Mouse (Mus musculus) heart, adult 2 months (tissue): Measurements from ENCODE around the gene Clec4n. TPM values are rescaled to one million over a fixed set of nuclear protein-coding genes. Genes with fewer than 3 reads are reported as not detected.
"Not testable (repeated sequence)": the region's sequence is repeated elsewhere in the genome, so short reads cannot be mapped to it uniquely, and the experiment has no call there.

Source experiments
- DNase-seq, 2 experiments: peaks; one replicate each; pipeline ENCODE4 v3.0.0; 2021
- H3K27ac ChIP-seq: fragments of 200-600 bp; 2 replicates; pipeline ENCODE4 v1.8.1; 2022
- H3K27me3 ChIP-seq: fragments of 200-500 bp; 2 replicates; pipeline ENCODE4 v1.6.1; 2012; ENCODE audit warnings: mild to moderate bottlenecking, low read length, inconsistent platforms, mixed read lengths; ENCODE audit not compliant: control insufficient read depth, insufficient read depth
- H3K36me3 ChIP-seq: fragments of 200-500 bp; 2 replicates; pipeline ENCODE4 v1.6.1; 2012; ENCODE audit warnings: low read length, inconsistent platforms; ENCODE audit not compliant: control insufficient read depth, insufficient read depth
- H3K4me1 ChIP-seq: fragments of 200-500 bp; 2 replicates; pipeline ENCODE4 v1.6.1; 2011; ENCODE audit warnings: low read length; ENCODE audit not compliant: control insufficient read depth, insufficient read depth
- H3K4me3 ChIP-seq: fragments of 200-600 bp; 2 replicates; pipeline ENCODE4 v1.8.1; 2022
- H3K79me2 ChIP-seq: fragments of 200-500 bp; replicated peaks from 2 replicates; pipeline ENCODE4 v1.6.1; 2012; ENCODE audit warnings: mild to moderate bottlenecking, inconsistent platforms, low read length, moderate library complexity, mixed read lengths; ENCODE audit not compliant: control insufficient read depth, insufficient read depth
- H3K9ac ChIP-seq: fragments of 200-500 bp; 2 replicates; pipeline ENCODE4 v1.6.1; 2012; ENCODE audit warnings: low read depth, mild to moderate bottlenecking, control low read depth, inconsistent platforms, low read length, mixed read lengths
- CTCF ChIP-seq: fragments of 200-600 bp; IDR thresholded peaks from 2 replicates; pipeline ENCODE4 v1.8.1; 2022; ENCODE audit warnings: antibody characterized with exemption, mild to moderate bottlenecking, moderate library complexity
- EP300 ChIP-seq: fragments of 200-500 bp; IDR thresholded peaks from 2 replicates; pipeline ENCODE4 v1.6.1; 2011; ENCODE audit warnings: low read depth, low read length, control low read depth; ENCODE audit not compliant: insufficient read depth
- POLR2A ChIP-seq: fragments of 200-500 bp; IDR thresholded peaks from 2 replicates; pipeline ENCODE4 v1.6.1; 2011; ENCODE audit warnings: mild to moderate bottlenecking, low read depth, low read length, control low read depth; ENCODE audit not compliant: insufficient read depth
- WGBS: fragments of 180-500 bp; shearing (Covaris S2); methylation state at CpG from one replicate; pipeline ENCODE4 v1.1.7; 2018; 5-methylcytosine and 5-hydroxymethylcytosine counted together
- intact Hi-C: fragments of 180-260 bp; cut with DNase I; formaldehyde crosslinking; loops from one replicate; pipeline ENCODE4 v1.15.1; 2025
- polyA plus RNA-seq: library from polyadenylated mRNA; depleted of rRNA; stranded (reverse); fragments of >200 nt; gene quantifications from 2 replicates; pipeline ENCODE4 v1.2.3, GENCODE M21; 2012; rRNA removed
- total RNA-seq, 2 experiments: library from RNA; stranded (reverse); gene quantifications; 2 replicates each; pipeline ENCODE4 v1.2.3; 2021

The Clec4n gene
- total and polyA plus RNA-seq, 3 experiments = 0.76 to 1.3 (median 0.89) TPM

GRCm38 (mm10) chr6:123286311-123286710 is 56.7 kb downstream of the Clec4n start:
- no peaks in the 10 kb centered on the region for H3K79me2 ChIP-seq
- WGBS = 67% methylated on average over 2 of the region's 2 CpGs
- TF ChIP-seq POLR2A (no peak), CTCF (no peak), EP300 (no peak)
- H3K27ac ChIP-seq = no peak overlapping the region
- intact Hi-C loops = no loop called here
- H3K4me3 ChIP-seq = no peak overlapping the region
- no peaks in the 10 kb centered on the region for H3K27me3 ChIP-seq
- H3K4me1 ChIP-seq = no peaks in the 10 kb centered on the region
- no peaks in the 10 kb centered on the region for H3K36me3 ChIP-seq
- no peak for DNase-seq
- H3K9ac ChIP-seq = no peak overlapping the region

- no peak for TF ChIP-seq POLR2A
- no peak for TF ChIP-seq CTCF
- TF ChIP-seq EP300 = no peak
- Histone ChIP-seq H3K27ac (no peak overlapping the region), H3K9ac (no peak overlapping the region), H3K4me3 (no peak overlapping the region), H3K79me2 (no peaks in the 10 kb centered on the region), H3K4me1 (no peaks in the 10 kb centered on the region), H3K36me3 (no peaks in the 10 kb centered on the region), H3K27me3 (no peaks in the 10 kb centered on the region)
- DNase-seq = no peak
- 51% methylated on average over 10 of the region's 10 CpGs for WGBS
- intact Hi-C loops = no loop called here
Observed at GRCm38 (mm10) chr6:123288931-123289330, 59.3 kb downstream of the Clec4n start.

GRCm38 (mm10) chr6:123289753-123290152 is 60.1 kb downstream of the Clec4n start, which contains the start of gene Clec4e:
Gene Clec4e, minus strand, starts transcription at chr6:123289870.
- WGBS = 50% methylated on average over 4 of the region's 4 CpGs
- H3K4me3 ChIP-seq = no peak within 1 kb of the TSS
- H3K36me3 ChIP-seq = no peaks in the 10 kb centered on the region
- no peak within 1 kb of the TSS for H3K9ac ChIP-seq
- TF ChIP-seq EP300 = no peak
- TF ChIP-seq POLR2A = no peak
- TF ChIP-seq CTCF = no peak
- no peak within 1 kb of the TSS for H3K27ac ChIP-seq
- H3K27me3 ChIP-seq = no peaks in the 10 kb centered on the region
- no peak for DNase-seq
- no peaks in the 10 kb centered on the region for H3K4me1 ChIP-seq
- H3K79me2 ChIP-seq = no peaks in the 10 kb centered on the region
- intact Hi-C loops = no loop called here

- no peak overlapping the region for H3K4me3 ChIP-seq
- no peaks in the 10 kb centered on the region for H3K27me3 ChIP-seq
- H3K27ac ChIP-seq = no peak overlapping the region
- no peaks in the 10 kb centered on the region for H3K4me1 ChIP-seq
- TF ChIP-seq CTCF (no peak), POLR2A (no peak), EP300 (no peak)
- H3K36me3 ChIP-seq = no peaks in the 10 kb centered on the region
- H3K79me2 ChIP-seq = no peaks in the 10 kb centered on the region
- WGBS = 82% methylated on average over 1 of the region's 1 CpGs
- intact Hi-C loops = no loop called here
- DNase-seq = no peak
- H3K9ac ChIP-seq = no peak overlapping the region
Observed at GRCm38 (mm10) chr6:123292751-123293400, 63.2 kb downstream of the Clec4n start.

GRCm38 (mm10) chr6:123293509-123293908 is 63.9 kb downstream of the Clec4n start:
- 81% methylated on average over 11 of the region's 11 CpGs for WGBS
- not testable (repeated sequence) for DNase-seq

More at GRCm38 (mm10) chr6:123293509-123293908, 63.9 kb downstream of the Clec4n start:
- intact Hi-C loops, H3K27ac ChIP-seq, H3K4me1 ChIP-seq, H3K36me3 ChIP-seq, H3K27me3 ChIP-seq, H3K4me3 ChIP-seq, H3K79me2 ChIP-seq, H3K9ac ChIP-seq: not testable (repeated sequence)

Other genes with a start within 250 kb of the Clec4n start
- not detected for gene Clec4a4, start 239.5 kb upstream of the Clec4n start, total RNA-seq
- gene Clec4a4, start 239.5 kb upstream of the Clec4n start, polyA plus RNA-seq = not detected in 2 replicates
- gene Clec4b1, start 179.9 kb upstream of the Clec4n start, total RNA-seq = under 1 TPM in 1 of 2 experiments, not detected in 1; 0.42 TPM
- 0.82 and 1.4 TPM in 2 replicates for gene Clec4b1, start 179.9 kb upstream of the Clec4n start, polyA plus RNA-seq
- 1 to 10 TPM; 1.6 to 2.0 TPM for gene Clec4a2, start 123.4 kb upstream of the Clec4n start, total RNA-seq
- 1.5 TPM in 2 replicates for gene Clec4a2, start 123.4 kb upstream of the Clec4n start, polyA plus RNA-seq
- gene Clec4b2, start 57.0 kb upstream of the Clec4n start, total RNA-seq = not detected
- gene Clec4b2, start 57.0 kb upstream of the Clec4n start, polyA plus RNA-seq = not detected in 2 replicates
- 1 to 10 TPM in 1 of 2 experiments, under 1 TPM in 1; 0.68 to 1.1 TPM for gene Clec4d, start 32.3 kb downstream of the Clec4n start, total RNA-seq
- gene Clec4d, start 32.3 kb downstream of the Clec4n start, polyA plus RNA-seq = 0.32 and 0.64 TPM in 2 replicates
- gene Clec4e, start 60.0 kb downstream of the Clec4n start, total RNA-seq = under 1 TPM; 0.13 to 0.75 TPM
- 0.08 and 0.09 TPM in 2 replicates for gene Clec4e, start 60.0 kb downstream of the Clec4n start, polyA plus RNA-seq
- gene Vmn2r19, start 78.5 kb downstream of the Clec4n start, total RNA-seq = not detected
- not detected in 2 replicates for gene Vmn2r19, start 78.5 kb downstream of the Clec4n start, polyA plus RNA-seq
- gene Vmn2r20, start 188.3 kb downstream of the Clec4n start, total RNA-seq = not detected
- not detected in 2 replicates for gene Vmn2r20, start 188.3 kb downstream of the Clec4n start, polyA plus RNA-seq